Mouse (Mus musculus) thymus, adult 2 months (tissue): ENCODE measurements around the gene Maml3.

Experiments used
- CTCF ChIP-seq: fragments of 200-500 bp; IDR thresholded peaks from 2 replicates; pipeline ENCODE4 v1.5.1; 2012; ENCODE audit warnings: mild to moderate bottlenecking, control low read depth, low read length, moderate library complexity, borderline replicate concordance; ENCODE audit not compliant: control insufficient read depth, poor library complexity, insufficient read depth; ENCODE audit errors: extremely low read depth
- POLR2A ChIP-seq: fragments of 200-500 bp; IDR thresholded peaks from 2 replicates; pipeline ENCODE4 v1.6.1; 2012; ENCODE audit warnings: mild to moderate bottlenecking, low read length, control low read depth, moderate library complexity; ENCODE audit not compliant: control insufficient read depth, poor library complexity, insufficient read depth; ENCODE audit errors: extremely low read depth

DNA sequence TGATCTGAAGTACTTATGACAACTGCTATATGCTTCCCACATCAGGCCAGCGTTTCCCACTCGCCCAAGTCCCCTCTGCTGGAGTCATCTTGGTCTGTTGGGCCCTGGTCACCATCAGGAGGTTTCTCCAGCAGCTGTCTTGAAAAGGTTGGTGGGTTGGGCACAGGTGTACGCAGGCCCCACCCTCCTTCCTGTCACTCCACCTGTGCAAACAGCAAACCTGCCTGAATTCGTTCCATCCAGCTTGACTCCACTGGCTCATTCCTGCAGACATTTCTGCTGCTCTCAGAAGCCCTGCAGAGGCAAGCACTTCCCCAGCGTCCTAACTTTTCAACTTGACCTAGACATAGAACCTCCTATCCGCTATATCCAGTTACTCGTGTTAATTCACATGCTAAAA, 76.9 kb downstream of the Maml3 start:
- no peak for TF ChIP-seq CTCF
- no peak for TF ChIP-seq POLR2A
